17 mouse cellular contexts compared by ENCODE assay signal in the genomic region with DNA sequence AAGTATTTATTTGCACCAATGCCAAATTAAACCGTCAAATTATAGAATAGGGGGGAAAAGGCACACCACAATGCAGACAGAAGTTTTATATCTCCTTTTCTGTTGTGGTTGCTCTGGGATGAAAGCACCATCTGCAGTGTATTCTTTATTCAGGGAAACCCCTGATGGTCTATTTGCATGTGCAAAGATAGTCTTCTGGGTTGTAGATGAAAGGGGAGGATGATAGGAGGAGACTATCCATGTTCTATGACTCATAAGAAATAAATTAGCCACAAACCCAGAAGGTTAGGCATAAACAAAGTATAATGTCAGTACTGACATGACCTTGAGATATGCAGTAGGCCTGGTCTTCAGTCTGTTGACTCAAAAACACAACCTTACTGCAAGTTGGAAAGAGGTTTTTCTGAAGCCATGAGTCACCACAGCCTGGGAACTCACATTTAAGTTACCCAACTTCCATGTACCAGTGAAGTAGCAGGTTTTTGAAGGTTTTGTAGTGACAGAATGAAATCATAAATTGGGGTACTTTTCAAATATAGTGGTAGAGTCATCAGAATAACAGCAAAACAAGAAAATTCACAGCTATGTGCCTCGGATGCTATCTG.
A peak's percentile ranks its signal among the peaks of the same experiment; 100 is the strongest.
DNase-seq lines count a peak whose midpoint lies in the region.
"Had no signal": no experiment of that assay in that cellular context is flagged by ENCODE, and none has a peak within 500 bp of the region (broad histone marks: within the 10 kb centered on the region; RNA-seq: fewer than 3 reads in every experiment).

No protein-coding gene starts in this region.

- DNase-seq in adrenal gland, adult 2 months = peak; percentile 50
- DNase-seq in adrenal gland, postnatal 25 days = no peak
- peak; percentile 9 to 36 for DNase-seq in layer of hippocampus, adult 18-20 months (ENCODE audit: low spot score in 2 of 2)
- no peak for DNase-seq in layer of hippocampus, adult 8-10 months (ENCODE audit: low spot score in 2 of 2)
- DNase-seq in A20 (ENCODE audit: low read depth, low spot score) = peak; percentile 78
- DNase-seq in adrenal gland, postnatal 36 days = peak; percentile 33 to 34
- DNase-seq in thymus, postnatal 10 days (ENCODE audit: low spot score in 2 of 2) = no peak
- DNase-seq in spleen, postnatal 36 days (ENCODE audit: low spot score in 2 of 2) = no peak
- DNase-seq: cerebellum, adult 11-12 months; cerebellum, postnatal 25 days; heart, postnatal 14 days; kidney, adult 18-20 months; kidney, postnatal 25 days; lung, adult 2 months; lung, postnatal 36 days; spleen, adult 18-20 months; thymus, adult 2 months had no signal

Comparison
In these comparisons a context has a peak if more than half of its experiments do, and no peak if none do; other contexts are left out.
1. DNase-seq: peak in adrenal gland, adult 2 months (single experiment), layer of hippocampus, adult 18-20 months (2 of 2), A20 (single experiment) and adrenal gland, postnatal 36 days (2 of 2); none in adrenal gland, postnatal 25 days (single experiment), layer of hippocampus, adult 8-10 months (0 of 2), thymus, postnatal 10 days (0 of 2) and spleen, postnatal 36 days (0 of 2).